Mouse (Mus musculus): Measurements from ENCODE around the gene Aif1.
A peak's percentile ranks its signal among the peaks of the same experiment; 100 is the strongest.

The Aif1 gene

GRCm38 (mm10) chr17:35194844-35195630, 19.2 kb upstream of the Aif1 start:
- DNase-seq (ENCODE audit: low read depth, low spot score) = no peak

DNA sequence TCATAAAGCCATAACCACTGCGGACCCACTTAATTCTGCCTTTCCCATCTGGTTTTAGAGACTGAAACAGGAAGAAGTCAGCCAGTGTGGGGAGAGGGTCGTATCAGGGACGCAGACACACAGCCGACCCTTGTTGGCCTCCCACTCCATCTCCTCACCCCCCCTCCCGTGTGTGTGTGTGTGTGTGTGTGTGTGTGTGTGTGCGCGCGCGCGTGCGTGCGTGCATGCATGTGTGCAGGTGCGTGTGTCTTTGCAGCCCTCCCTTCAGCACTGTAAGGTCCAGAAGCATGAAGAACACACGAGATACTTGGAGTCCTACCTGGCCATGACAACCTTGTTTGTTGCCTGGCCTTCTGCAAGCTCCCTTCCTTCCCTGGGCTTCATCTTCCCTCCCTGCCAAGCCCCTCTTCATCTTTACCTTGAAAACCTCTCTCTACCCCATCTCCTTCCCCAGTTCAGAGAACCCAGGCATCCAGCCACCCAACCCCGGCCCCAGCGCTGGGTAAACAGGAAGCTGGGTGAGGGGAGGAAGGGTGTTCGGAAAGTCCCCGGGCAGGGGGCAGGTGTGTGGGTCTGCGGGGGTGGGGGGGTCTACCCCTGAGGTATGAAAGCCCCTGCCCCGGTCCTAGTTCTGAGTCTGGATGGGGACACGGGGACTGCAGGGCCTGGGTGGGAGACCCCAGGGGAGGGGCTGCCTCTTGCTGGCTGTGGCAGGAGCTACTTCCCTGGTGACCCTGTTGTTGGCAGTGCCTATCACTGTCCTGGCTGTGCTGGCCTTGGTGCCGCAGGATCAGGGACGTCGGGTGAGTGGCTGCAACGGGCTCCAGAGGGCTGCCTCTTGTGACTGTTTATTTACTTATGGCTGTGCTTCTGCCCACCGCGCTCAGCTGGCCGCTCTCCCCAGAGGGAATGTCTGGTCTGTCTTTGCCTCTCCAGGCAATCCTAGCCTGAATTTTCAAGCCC, 18.3 kb upstream of the Aif1 start, which contains the start of gene Ltb:
Gene Ltb (plus strand): TSS at position 559 of the 963 bp plus-strand sequence.
- DNase-seq (ENCODE audit: low read depth, low spot score) = no peak

- no peak for DNase-seq (ENCODE audit: low read depth, low spot score)
Measured at GRCm38 (mm10) chr17:35192924-35193323, 17.1 kb upstream of the Aif1 start.

GRCm38 (mm10) chr17:35191723-35192122, 15.9 kb upstream of the Aif1 start:
- DNase-seq (ENCODE audit: low read depth, low spot score) = no peak

GRCm38 (mm10) chr17:35190096-35190495, 14.2 kb upstream of the Aif1 start:
- DNase-seq (ENCODE audit: low read depth, low spot score) = no peak

- DNase-seq (ENCODE audit: low read depth, low spot score) = no peak
Measured at GRCm38 (mm10) chr17:35189186-35189585, 13.3 kb upstream of the Aif1 start.

- DNase-seq (ENCODE audit: low read depth, low spot score) = no peak
Measured at GRCm38 (mm10) chr17:35187959-35188610, 12.2 kb upstream of the Aif1 start, which contains the start of gene Lst1. TSS of gene Lst1 (minus strand) at chr17:35188439.

DNA sequence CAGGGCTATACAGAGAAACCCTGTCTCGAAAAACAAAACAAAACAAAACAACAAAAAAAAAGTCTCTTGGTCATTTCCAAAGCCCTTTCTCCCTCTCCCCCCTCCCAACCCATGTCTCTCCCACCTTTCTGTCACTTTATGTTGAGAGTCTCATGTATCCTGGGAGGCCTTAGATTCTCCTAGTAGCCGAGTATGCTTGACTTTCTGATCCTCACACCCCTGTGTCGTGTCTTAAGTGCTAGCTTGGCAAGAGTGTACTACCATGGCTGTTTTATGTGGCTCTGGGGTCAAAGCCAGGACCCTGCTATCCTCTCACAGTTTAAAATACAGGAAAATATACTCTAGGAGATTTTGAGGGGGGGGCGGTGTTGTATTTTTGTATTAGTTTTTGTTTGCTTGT, 11.5 kb upstream of the Aif1 start:
- DNase-seq (ENCODE audit: low read depth, low spot score) = no peak

DNA sequence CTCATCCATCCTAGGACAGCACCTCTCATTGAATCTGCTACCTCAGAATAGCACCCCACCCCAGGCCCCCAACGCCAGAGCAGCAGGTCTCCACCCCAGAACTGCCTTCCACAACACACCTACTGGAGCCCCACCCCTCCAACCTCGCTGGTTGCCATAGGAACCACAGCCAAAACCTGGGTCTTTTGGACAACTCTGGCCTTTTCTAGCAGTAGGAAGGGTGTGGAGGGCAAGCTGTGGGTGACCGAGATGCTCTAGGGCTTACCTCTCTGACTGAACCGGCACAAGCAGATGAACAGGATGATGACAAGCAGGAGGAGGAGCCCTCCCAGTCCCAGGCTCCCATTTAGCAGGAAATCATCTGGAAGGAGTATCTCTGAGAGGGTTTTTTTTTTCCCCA, 10.8 kb upstream of the Aif1 start:
- peak; percentile 50 for DNase-seq (ENCODE audit: low read depth, low spot score)

DNA sequence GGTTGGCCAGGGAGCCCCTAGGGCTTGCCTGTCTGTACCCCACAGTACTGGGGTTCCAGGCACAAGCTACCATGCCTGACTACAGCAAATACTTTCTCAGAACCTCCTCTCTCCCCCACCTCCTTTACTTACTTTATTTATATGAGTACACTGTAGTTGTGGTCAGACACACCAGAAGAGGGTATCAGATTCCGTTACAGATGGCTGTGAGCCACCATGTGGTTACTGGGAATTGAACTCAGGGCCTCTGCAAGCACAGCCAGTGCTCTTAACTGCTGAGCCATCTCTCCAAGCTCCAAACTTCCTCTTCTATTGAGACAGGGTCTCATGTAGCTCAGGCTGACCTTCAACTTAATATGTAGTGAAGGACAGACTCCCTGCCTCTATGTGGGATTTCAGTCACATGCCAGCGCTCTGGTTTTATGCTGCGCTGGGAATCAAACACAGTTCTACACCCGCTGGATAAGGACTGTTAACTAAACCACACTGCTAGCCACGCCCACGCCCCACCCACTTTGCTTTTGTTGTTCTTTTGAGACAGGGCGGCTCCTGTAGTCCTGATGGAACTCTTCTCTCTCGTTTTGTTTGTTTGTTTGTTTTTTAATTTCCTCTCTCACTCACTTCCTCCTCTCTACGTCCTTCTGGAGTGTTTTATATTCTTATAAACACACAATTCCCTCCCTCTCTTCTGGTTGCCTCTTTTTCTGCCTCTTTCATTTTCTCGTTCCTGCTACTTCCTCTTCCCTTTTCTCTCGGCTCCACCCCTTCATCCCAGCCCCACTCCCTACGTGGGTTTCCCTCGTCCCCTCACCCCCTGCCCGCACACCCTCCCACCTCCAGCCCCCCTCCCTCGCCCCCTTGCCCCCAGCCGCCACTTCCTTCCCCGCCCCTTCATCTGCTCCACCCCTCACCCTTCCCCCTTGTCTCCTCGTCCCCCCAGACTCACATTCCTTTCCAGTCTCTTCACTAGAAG, 10.1 kb upstream of the Aif1 start:
- DNase-seq (ENCODE audit: low read depth, low spot score) = peak; percentile 47

GRCm38 (mm10) chr17:35180093-35180492, 4.2 kb upstream of the Aif1 start:
- no peak for DNase-seq (ENCODE audit: low read depth, low spot score)

GRCm38 (mm10) chr17:35178528-35178927, 2.7 kb upstream of the Aif1 start:
- DNase-seq (ENCODE audit: low read depth, low spot score) = peak; percentile 78

DNA sequence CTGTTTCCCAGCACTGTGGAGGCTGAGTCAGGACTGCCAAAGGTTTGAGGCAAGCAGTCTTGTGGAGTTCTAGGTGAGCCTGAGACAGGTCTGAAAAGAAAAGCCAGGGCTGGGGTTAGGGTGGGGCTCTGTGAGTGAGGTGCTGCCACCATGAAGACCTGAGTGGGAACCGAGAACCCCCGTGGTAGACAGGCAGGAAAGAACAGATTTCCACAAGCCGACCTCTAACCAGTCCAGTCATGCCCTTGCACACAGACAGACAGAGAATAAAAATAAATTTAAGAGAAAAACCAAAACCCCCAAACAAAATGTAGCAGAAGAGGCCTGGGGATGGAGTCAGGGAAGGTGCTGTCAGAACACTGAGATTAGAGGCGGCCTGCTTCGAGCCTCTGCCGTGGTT, 486 bp downstream of the Aif1 start:
- DNase-seq (ENCODE audit: low read depth, low spot score) = no peak

DNA sequence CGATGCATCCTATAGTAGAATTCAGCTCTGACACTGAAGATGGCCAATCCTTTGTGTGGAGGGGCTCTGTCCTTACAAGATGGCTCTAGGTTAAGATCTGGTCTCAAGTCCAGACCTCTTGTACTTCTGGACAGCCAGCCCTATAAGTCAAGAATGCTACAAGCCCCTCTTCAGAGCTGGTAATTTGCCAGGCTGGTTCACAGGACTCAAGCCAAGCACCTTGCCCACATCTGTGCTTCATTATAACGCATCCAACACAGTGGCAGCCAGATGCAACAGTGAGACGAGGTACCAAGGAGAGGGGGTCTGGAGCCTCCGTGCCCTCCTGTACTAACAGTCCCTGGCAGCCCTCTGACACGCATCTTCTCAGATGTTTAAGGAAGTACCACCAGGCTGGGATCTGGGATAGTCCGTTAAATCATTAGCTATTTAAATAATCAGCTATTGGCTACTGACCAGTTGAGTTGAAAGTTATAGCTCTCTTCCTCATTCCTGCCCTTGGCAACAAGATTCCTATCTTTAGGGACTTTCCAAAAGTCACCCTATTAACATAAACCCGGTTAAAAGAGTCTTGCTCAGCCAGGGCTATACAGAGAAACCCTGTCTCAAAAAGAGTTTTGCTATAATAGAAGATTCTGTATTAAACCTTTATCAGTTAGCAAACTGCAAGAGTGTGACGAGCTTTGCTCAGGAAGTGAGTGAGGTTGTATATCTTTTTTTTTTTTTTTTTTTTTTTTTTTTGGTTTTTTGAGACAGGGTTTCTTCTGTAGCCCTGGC, 1.5 kb downstream of the Aif1 start:
- DNase-seq (ENCODE audit: low read depth, low spot score) = no peak

GRCm38 (mm10) chr17:35173329-35173728, 2.5 kb downstream of the Aif1 start:
- DNase-seq (ENCODE audit: low read depth, low spot score) = no peak

DNA sequence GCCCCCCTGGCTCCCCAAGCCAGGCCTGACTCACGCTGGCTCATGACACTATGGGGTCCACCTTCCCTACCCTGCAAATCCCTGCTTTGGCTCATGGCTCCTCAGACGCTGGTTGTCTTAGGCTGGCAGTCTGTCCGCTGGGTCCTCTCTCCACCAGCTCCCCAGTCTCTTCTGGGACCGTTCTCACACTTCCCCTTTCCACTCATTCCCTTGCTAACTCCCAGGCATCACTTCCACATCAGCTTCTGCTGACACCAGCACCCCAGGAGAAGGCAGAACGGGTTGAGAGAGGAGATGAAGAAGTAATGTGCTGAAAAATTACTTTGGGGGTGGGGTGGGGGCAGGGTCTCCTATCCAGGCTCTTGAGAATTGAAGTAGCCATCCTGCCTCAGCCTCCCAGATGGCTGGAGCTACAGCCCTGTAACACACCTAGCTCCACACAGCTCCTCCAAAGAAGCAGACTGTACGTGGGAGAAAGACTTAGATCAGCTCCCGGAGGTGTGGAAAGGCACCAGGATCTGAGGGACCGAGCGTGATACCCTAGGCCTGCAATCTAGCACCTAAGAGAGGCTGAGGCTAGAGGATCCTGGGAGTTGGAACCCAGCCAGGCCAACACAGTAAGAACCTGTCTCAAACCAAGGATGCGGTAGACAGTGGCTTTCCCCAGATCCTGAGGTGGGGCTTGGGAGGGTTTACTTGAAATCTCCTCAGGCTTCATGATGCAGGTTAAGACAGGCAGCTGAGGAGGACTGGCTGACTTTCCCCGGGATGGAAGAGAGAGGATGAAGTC, 3.2 kb downstream of the Aif1 start:
- DNase-seq (ENCODE audit: low read depth, low spot score) = no peak

DNA sequence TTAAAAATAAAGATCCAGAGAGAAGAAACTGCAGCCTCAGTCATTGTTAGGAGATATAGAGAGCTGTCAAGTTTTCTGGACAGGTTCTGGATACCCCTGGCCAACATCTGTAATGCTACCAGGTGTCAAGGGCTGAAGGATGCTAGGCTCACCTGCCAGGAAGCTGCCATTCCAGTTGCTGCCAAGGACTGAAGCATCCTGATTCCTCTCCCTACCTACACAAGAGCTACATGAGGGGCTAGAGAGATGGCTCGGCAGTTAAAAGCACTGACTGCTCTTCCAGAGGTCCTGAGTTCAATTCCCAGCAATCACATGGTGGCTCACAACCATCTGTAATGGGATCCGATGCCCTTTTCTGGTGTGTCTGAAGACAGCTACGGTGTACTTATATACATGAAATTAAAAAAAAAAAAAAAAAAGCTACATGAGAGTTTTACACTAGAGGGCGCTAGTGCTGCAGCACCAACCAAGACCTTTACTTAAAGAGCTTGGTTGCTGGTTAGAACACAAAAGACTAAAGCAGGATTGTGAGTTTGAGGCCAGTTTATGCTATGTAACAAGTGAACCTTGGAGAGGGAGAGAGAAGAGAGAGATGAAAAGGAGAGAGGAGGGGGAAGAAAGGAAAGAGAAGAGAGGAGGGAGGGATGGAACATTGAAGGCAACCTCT, 7.2 kb downstream of the Aif1 start:
- DNase-seq (ENCODE audit: low read depth, low spot score) = peak; percentile 80

DNA sequence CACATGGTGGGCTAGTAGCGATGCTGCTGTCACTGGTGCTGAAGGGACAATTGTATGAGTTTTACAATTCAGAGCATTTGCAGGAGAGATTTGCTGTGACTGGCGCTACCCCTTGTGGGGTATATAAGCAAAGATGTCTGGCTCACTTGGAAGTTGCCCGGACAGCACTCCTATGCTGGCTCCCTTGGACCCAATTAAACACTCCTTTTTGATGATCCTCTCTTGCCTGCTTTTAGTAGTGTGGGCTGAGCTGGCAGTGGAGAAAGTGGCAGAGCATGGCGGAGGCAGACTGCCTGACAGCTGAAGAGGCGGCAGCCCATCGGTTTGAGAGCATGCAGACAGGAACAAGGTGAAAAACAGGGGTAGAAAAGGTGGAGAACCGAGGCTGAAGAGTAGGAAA, 8.1 kb downstream of the Aif1 start:
- DNase-seq (ENCODE audit: low read depth, low spot score) = no peak
